Mouse (Mus musculus) ES-Bruce4 (cell line): ENCODE data around the gene Ccdc170. TPM values are rescaled to one million over a fixed set of nuclear protein-coding genes. Genes with fewer than 3 reads are reported as not detected.
"Not testable (repeated sequence)": the region's sequence is repeated elsewhere in the genome, so short reads cannot be mapped to it uniquely, and the experiment has no call there.

Experiments used
- H3K27ac ChIP-seq: 2 replicates; pipeline ENCODE4 v1.5.1; 2012; ENCODE audit warnings: low read length, inconsistent platforms; ENCODE audit not compliant: insufficient read depth
- H3K27me3 ChIP-seq: 2 replicates; pipeline ENCODE4 v1.6.1; 2012; ENCODE audit warnings: mild to moderate bottlenecking, low read length, inconsistent platforms; ENCODE audit not compliant: control insufficient read depth, poor library complexity, insufficient read depth, severe bottlenecking
- H3K36me3 ChIP-seq: 2 replicates; pipeline ENCODE4 v1.6.1; 2012; ENCODE audit warnings: inconsistent platforms, mild to moderate bottlenecking, low read length, moderate library complexity; ENCODE audit not compliant: control insufficient read depth, poor library complexity, insufficient read depth, severe bottlenecking
- H3K4me1 ChIP-seq: one replicate; pipeline ENCODE4 v1.8.1; 2011; ENCODE audit warnings: low read length; ENCODE audit not compliant: control insufficient read depth, insufficient read depth
- H3K4me3 ChIP-seq: 2 replicates; pipeline ENCODE4 v1.5.1; 2011; ENCODE audit warnings: low read depth, mild to moderate bottlenecking, low read length
- H3K9ac ChIP-seq: 2 replicates; pipeline ENCODE4 v1.6.1; 2012; ENCODE audit warnings: low read depth, mild to moderate bottlenecking, inconsistent platforms; ENCODE audit not compliant: poor library complexity, severe bottlenecking
- H3K9me3 ChIP-seq: replicated peaks from 2 replicates; pipeline ENCODE4 v1.6.1; 2012; ENCODE audit warnings: mild to moderate bottlenecking, low read length, inconsistent platforms; ENCODE audit not compliant: control insufficient read depth, poor library complexity, insufficient read depth, severe bottlenecking
- CTCF ChIP-seq: IDR thresholded peaks from one replicate; pipeline ENCODE4 v1.8.1; 2011; ENCODE audit warnings: low read depth, low read length
- EP300 ChIP-seq: IDR thresholded peaks from 2 replicates; pipeline ENCODE4 v1.6.1; 2011; ENCODE audit warnings: low read depth, low read length; ENCODE audit not compliant: insufficient read depth
- POLR2A ChIP-seq: IDR thresholded peaks from one replicate; pipeline ENCODE4 v1.8.1; 2011; ENCODE audit warnings: low read length; ENCODE audit not compliant: insufficient read depth
- polyA plus RNA-seq: library from polyadenylated mRNA; stranded (reverse); fragments of >200 nt; gene quantifications from 2 replicates; pipeline ENCODE4 v1.2.4, GENCODE M21; 2011; ENCODE audit warnings: low read depth; ENCODE audit not compliant: missing spikeins, insufficient read depth, insufficient read length

Gene Ccdc170
- polyA plus RNA-seq, 1 experiment: 6.8 TPM

- no peak overlapping the region for H3K4me3 ChIP-seq
- H3K9ac ChIP-seq: no peak overlapping the region
- no peak for TF ChIP-seq CTCF
- no peak for TF ChIP-seq EP300
- no peak for TF ChIP-seq POLR2A
- no peaks in the 10 kb centered on the region for H3K9me3 ChIP-seq
- H3K36me3 ChIP-seq: no peaks in the 10 kb centered on the region
- no peak overlapping the region for H3K27ac ChIP-seq
- H3K27me3 ChIP-seq: no peaks in the 10 kb centered on the region
- H3K4me1 ChIP-seq: no peaks in the 10 kb centered on the region
Measured at GRCm38 (mm10) chr10:4597211-4597610, 114.9 kb downstream of the Ccdc170 start.

DNA sequence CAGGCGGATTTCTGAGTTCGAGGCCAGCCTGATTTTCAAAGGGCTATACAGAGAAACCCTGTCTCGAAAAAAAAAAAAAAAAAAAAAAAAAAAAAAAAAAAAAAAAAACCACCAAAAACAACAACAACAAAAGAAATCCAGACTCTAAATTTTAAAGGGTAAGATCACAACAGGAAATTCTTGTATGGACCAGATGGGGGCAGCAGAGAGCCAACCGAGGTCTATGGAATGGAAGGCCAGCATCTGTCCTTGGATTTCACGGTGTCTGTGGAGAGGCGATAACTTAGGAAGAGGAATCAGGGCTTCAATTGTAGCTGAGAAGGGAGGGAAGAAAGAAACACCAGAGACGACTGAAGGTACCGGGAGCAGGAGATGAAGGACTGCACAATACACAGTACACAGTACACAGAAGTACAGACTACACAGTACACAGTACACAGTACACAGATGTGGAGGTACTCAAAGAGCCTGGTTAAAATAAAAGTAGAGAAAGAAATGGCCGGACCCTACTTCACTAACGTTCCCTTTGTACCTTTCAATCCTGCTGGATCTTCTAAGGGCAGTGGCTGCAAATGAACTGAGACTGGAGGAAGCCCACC is 116.0 kb downstream of the Ccdc170 start:
- H3K9me3 ChIP-seq: no peaks in the 10 kb centered on the region
- H3K4me1 ChIP-seq: no peaks in the 10 kb centered on the region
- TF ChIP-seq EP300 (no peak), CTCF (peak; percentile 52), POLR2A (no peak)
- H3K36me3 ChIP-seq: no peaks in the 10 kb centered on the region
- H3K27me3 ChIP-seq: no peaks in the 10 kb centered on the region
- no peak overlapping the region for H3K27ac ChIP-seq
- no peak overlapping the region for H3K9ac ChIP-seq
- H3K4me3 ChIP-seq: no peak overlapping the region

DNA sequence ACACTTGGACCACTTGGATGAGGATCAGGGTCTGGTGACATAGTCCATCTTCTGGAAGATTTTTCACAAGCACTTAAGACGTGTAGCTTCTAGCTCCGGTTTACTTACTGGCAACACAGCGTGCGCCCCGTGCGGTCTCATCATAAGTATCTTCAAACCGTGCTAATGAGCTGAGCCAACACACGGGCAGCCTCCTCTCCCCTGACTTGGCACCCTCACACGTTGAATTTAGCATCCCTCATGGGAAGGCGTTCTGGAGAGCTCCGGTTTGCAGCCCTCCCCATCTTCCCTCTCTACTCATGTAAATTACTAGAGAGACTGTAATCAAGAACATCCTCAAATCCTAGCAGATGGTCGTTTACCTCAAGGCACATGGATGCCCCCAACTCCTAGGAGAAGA is 116.6 kb downstream of the Ccdc170 start:
- H3K9me3 ChIP-seq: no peaks in the 10 kb centered on the region
- TF ChIP-seq EP300 (no peak), POLR2A (no peak), CTCF (no peak)
- H3K27ac ChIP-seq: no peak overlapping the region
- H3K4me3 ChIP-seq: no peak overlapping the region
- H3K27me3 ChIP-seq: no peaks in the 10 kb centered on the region
- H3K36me3 ChIP-seq: no peaks in the 10 kb centered on the region
- H3K9ac ChIP-seq: no peak overlapping the region
- no peaks in the 10 kb centered on the region for H3K4me1 ChIP-seq

DNA sequence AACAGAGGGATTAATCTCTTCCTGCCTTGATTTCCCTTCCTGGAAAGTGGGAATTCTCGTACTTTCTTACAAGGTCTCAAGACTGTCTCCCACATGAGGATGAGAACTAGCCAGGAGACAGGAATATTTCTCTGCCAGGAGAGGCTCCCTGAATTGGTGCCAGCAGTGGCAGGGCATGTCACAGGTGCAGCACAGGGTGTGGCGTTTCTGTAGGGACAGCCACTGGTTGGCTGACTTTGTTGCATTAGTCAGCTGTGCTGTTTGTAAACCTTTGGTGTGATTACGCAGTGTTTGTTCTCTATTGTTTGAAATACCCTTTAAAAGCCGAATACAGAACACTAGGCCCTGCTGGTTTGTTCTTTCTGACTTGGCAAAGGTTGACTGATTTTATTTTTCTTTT is 117.3 kb downstream of the Ccdc170 start:
- Histone ChIP-seq H3K4me3 (no peak overlapping the region), H3K9ac (no peak overlapping the region), H3K4me1 (no peaks in the 10 kb centered on the region), H3K36me3 (no peaks in the 10 kb centered on the region), H3K9me3 (no peaks in the 10 kb centered on the region), H3K27me3 (no peaks in the 10 kb centered on the region), H3K27ac (no peak overlapping the region)
- TF ChIP-seq EP300: no peak
- no peak for TF ChIP-seq CTCF
- no peak for TF ChIP-seq POLR2A

DNA sequence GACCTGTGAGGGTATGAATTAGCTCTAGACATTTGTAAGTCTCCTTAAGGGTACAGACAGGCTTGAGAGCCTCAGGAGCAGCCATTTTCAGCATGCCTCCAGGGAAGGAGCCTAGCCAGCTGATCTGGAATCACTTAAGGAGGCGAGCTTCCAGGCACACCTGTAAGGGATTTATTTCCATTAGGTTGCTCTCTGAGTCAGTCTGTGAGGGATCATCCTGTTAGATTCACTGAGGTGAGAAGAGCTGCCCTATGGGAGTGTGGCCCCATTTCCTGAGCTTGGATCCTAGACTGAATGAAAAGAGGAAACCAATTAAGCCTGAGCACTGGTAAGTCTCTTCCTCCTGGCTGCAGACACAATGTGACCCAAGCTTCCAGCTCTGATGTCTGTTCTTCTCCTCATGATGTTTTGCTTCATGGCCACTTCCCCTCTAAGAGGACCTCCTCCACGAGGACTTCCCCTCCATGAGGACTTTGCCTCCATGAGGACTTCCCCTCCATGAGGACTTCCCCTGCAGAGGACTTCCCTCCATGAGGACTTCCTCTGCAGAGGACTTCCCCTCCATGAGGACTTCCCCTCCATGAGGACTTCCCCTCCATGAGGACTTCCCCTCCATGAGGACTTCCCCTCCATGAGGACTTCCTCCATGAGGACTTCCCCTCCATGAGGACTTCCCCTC is 118.6 kb downstream of the Ccdc170 start:
- H3K27ac ChIP-seq: no peak overlapping the region
- H3K9ac ChIP-seq: no peak overlapping the region
- H3K4me3 ChIP-seq: no peak overlapping the region
- no peaks in the 10 kb centered on the region for H3K27me3 ChIP-seq
- H3K36me3 ChIP-seq: no peaks in the 10 kb centered on the region
- no peaks in the 10 kb centered on the region for H3K4me1 ChIP-seq
- H3K9me3 ChIP-seq: no peaks in the 10 kb centered on the region
- TF ChIP-seq CTCF (no peak), EP300 (no peak), POLR2A (no peak)

DNA sequence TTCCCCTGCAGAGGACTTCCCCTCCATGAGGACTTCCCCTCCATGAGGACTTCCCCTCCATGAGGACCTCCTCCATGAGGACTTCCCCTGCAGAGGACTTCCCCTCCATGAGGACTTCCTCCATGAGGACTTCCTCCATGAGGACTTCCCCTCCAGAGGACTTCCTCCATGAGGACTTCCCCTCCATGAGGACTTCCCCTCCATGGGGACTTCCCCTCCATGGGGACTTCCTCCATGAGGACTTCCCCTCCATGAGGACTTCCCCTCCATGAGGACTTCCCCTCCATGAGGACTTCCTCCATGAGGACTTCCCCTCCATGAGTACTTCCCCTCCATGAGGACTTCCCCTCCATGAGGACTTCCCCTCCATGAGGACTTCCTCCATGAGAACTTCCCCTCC is 119.3 kb downstream of the Ccdc170 start:
- not testable (repeated sequence) for H3K9me3 ChIP-seq, H3K4me1 ChIP-seq, H3K9ac ChIP-seq, H3K36me3 ChIP-seq, H3K27ac ChIP-seq, H3K4me3 ChIP-seq, H3K27me3 ChIP-seq
